Mouse (Mus musculus) adipocyte (in vitro differentiated cells): ENCODE measurements around the gene Grhl3.
A peak's percentile ranks its signal among the peaks of the same experiment; 100 is the strongest.

Experiments
- DNase-seq: peaks from one replicate; pipeline ENCODE4 v3.0.0-alpha.2; 2016; ENCODE audit warnings: low spot score

The Grhl3 gene

GRCm38 (mm10) chr4:135530270-135530669, 43.2 kb downstream of the Grhl3 start:
- no peak for DNase-seq

- no peak for DNase-seq
Measured at GRCm38 (mm10) chr4:135526039-135526710, 47.3 kb downstream of the Grhl3 start.

DNA sequence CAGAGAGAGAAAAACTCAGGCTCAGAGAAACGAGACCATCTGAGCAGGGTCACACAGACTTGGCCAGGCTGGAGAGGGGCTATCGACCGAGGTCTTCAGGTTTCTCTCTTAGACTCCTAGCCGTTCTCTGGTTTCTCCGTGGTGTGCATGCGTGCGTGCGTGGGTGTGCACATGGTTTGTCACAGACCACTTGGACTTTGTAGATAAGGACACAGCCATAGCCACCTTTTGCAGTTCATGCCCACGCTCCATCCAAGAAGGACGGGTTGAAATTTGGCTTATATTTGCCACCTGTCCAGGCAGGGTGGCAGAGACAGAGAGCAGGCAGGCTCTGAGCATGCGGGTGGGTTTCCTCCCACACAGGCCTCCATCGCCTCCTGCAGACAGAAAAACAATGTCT, 48.4 kb downstream of the Grhl3 start:
- no peak for DNase-seq

GRCm38 (mm10) chr4:135523939-135524338, 49.5 kb downstream of the Grhl3 start:
- no peak for DNase-seq

- DNase-seq: no peak
Measured at GRCm38 (mm10) chr4:135520421-135520820, 53.0 kb downstream of the Grhl3 start.

DNA sequence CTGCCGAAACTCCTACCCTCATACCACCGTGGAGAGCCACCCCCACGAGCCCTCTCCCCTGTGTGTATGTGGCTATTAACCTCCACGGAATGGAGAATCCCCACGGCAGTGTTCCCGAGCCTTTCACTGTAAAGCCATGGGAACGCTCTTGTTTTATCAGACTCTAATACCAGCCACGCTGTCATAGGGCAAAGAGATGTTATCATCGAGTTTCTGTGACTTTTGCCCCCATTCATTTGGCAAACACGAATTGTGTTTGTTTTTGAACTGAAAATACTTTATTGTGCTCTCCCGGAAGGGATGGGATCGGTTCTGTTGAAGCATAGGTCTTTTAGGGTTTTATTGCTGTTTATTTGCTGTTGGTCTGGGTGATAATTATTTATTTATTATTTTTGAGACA, 55.3 kb downstream of the Grhl3 start:
- DNase-seq: peak; percentile 42

DNA sequence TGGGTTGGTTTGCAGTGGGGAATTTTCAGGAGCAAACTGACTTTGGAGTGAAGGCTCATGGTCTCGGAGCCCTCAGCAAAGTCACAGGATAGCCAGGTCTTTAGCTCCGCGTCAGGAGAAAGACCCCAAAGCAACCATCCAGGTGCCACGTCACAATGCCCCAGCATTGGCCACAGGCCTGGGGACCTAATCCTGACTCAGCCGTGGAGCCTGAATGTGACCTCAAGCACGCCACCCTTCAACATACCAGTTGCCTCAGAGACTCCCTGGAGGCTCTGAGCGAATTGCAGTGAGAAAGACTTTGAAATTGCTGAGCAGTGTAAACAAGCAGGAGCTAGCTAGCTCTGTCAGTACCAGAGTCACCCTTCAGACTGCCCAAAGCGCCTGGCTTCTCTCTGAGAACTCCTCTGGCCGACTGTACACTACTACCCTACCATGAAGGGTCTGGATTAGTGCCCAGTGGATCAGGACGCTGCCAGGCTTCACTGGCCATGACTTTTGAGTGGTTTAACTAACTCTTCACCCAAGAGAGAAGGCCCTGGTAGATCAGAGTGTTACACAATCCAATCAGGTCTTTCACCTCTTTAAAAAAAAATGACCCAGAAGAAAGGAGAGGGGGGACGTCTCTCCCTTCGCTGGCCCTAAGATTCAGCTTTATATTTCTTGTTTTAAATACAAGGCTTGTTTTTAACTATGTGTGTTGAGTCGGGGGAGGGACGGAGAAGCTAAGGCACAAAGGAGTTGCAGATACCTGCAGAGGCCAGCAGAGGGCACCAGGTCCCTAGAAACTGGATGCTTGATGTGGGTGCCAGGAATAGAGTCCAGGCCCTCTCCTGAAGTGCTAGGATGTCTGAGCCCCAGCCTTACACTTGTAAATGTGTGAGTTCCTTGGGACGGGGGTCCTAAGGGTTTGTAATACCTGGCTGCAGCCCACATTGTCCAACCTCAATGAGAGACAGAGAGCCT, 56.8 kb downstream of the Grhl3 start:
- DNase-seq: peak; percentile 93

DNA sequence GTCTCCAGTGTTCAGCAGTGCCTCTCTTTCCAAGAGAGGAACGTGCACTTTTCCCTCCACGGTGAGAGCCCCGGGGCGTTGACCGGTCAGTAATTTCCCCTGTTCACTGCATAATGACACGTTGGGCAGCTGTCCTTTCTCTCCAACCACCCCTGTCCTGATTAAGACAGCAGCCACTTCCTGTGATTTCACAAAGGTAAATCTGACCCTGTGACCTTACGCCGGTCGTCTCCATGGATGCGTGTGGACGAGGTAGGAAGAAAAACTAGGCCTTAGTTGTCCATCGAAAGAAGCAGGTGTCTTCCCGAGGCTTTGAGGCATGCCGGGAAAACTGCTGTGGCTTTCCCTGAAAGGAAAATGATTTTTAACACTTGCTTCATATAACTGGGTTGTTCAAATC, 58.5 kb downstream of the Grhl3 start:
- DNase-seq: no peak

- no peak for DNase-seq
Measured at GRCm38 (mm10) chr4:135513865-135514264, 59.6 kb downstream of the Grhl3 start.

- DNase-seq: no peak
Measured at GRCm38 (mm10) chr4:135509515-135509914, 63.9 kb downstream of the Grhl3 start.

GRCm38 (mm10) chr4:135508419-135509039, 64.9 kb downstream of the Grhl3 start:
- peak; percentile 87 for DNase-seq

- DNase-seq: peak; percentile 27
Measured at GRCm38 (mm10) chr4:135507547-135508350, 65.7 kb downstream of the Grhl3 start.

- no peak for DNase-seq
Measured at GRCm38 (mm10) chr4:135505794-135506193, 67.6 kb downstream of the Grhl3 start.

GRCm38 (mm10) chr4:135501587-135501986, 71.8 kb downstream of the Grhl3 start:
- no peak for DNase-seq

DNA sequence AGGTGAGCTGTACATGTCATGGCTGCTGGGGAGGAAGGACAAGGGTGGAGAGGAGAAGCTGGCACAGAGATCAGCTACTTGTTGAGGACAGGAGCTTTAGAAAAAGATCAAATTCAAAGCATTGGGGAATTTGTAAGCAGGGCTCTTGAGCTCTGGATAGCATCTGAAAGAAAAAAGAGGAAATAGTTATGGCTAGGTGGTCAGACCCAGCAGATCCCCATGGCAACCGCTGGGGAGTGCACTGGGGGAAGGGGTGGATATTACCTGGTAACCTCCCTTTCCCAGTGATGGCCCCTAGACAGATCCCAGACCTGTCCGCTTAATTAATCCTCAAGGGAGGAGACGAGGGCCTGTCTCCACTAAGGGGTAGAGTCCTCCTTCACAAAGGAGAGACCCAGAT, 73.6 kb downstream of the Grhl3 start:
- DNase-seq: no peak

DNA sequence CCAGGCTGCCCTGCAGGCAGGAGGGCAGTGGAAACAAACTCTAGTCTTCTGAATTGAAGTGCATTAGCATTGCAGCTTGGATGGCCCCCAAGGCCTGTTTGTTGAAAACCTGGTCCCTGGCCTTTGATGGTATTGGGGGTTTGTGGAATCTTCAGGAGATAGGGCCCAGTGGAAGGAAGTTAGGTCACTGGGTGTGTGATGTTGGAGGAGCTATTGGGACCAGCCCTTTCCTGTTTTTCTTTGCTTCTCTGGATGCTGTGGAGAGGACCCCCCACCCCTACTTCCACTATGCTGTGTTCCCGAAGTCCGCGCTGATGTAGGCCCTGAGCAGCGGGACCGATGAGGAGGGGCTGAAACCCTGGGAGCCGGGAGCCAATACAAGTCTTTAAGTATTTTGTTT, 75.3 kb downstream of the Grhl3 start:
- DNase-seq: no peak

GRCm38 (mm10) chr4:135495810-135496209, 77.6 kb downstream of the Grhl3 start:
- no peak for DNase-seq

DNA sequence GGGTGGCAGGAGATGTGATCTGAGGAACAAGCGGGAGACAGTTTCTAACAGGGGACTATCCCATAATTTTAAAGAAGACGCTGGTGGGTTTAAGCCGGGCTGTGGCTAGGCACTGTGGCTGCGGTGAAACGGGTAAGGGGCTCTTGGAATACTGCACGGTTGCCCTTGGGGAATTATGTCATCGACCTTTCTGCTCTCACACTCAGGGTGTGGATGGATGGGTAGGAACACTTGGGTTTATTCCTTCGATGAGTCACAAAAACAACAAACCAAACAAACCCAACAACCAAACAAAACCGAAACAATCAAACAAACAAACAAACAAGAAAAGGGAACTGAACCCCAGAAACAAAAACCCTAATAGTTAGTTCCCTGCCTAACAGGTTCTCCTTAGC, 78.0 kb downstream of the Grhl3 start:
- DNase-seq: no peak

DNA sequence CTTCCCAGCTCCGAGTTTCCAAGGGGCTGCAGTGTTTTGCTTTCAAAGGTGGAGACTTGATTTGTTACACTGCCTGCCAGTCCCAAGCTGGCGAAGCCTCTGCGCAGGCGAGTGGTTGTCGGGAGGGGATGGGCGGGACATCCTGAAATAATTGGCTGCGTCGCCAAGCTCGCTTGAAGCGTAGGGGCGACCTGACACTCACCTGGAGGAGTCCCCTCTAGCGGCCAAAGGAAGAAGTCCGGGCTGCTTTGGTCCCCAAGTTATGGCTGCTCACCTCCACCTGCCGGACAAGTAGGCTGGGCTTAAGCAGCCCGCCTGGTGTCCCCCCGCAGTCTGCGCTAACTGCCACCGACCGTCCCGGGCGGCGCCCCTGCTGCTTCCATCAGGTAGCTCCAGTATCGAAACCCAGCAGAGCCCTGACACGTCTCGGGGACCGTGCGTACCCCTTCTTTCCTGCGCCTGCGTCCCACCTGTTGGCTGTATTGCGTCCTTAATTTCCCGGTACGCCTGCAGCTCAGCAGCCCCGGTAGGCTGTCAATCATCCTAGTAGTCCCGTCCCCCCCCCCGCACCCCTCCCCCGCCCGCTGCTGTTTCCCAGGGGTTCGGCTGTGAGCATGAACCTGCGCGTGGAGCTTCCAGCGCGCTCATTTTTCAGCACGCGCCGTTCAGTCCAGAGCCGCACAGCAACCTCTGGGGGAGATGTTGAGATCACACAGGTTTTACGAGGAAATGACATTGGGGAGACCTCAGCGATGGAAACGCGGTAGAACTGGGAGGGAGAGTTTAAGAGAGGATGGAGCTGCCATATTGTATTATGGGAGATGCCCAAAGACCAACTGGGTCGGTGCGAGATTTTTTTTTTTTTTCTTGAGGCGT, 78.7 kb downstream of the Grhl3 start, which contains the start of the genes Stpg1 and Nipal3:
TSS of gene Stpg1 (plus strand) at position 270 of the 876 bp plus-strand sequence.
TSS of gene Nipal3 (minus strand) at position 518 of the 876 bp plus-strand sequence.
- DNase-seq: peak; percentile 72

DNA sequence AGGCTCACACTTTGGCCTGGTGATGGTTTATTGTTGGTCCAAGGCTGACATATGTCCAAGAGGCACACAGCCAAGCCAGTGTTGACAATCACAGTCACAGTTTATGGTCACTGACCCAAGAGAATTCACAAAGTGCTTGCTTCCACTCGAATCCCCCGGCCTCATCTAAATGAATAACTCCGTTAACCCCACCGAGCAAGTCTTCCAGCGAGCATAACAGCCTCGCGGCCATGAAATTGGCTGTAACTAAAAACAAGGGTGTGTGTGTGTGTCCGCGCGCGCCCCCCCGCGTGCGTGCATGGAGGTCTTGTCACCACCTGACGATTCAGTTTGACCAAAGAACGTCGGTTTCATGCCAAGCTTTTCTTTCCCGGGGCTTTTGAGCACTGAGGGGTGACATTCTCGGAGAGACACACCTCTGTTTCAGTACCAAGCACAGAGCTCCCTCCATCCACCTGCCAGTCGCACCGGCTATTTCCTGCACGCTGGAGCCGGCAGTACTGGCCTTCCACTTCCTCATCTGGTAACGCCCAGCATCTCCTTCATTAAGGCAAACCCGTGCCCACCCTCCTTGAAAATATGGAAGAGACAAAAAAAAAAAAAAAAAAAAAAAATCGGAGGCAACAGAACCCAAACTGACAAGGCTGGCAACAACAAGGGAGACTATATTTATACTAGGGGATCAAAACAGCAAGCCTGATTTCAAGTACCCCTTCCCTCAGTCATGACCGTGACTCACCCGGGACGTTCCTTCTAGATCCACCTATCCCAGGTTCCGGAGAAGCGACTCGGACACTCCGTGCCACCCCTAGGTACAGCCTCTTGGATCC, 79.5 kb downstream of the Grhl3 start:
- DNase-seq: peak; percentile 22
